Mouse (Mus musculus) adrenal gland (tissue): ENCODE data around the gene Rab19.
"Not testable (repeated sequence)": the region's sequence is repeated elsewhere in the genome, so short reads cannot be mapped to it uniquely, and the experiment has no call there.

Experiments
- intact Hi-C: fragments of 180-260 bp; cut with DNase I; formaldehyde crosslinking; loops from one replicate; pipeline ENCODE4 v1.15.1; 2025
- long read RNA-seq, 2 experiments: library from polyadenylated mRNA; unstranded; transcript quantifications; one replicate each; pipeline ENCODE4 v2.0.0; 2020; ENCODE audit warnings: borderline replicate concordance in 1 of 2; ENCODE audit not compliant: insufficient replicate concordance in 1 of 2

Gene Rab19
- long read RNA-seq, experiment 1: 0 reads
- long read RNA-seq, experiment 2: 0 reads

- intact Hi-C loops: no loop called here
Measured at GRCm38 (mm10) chr6:39381125-39381880, at the start of gene Rab19. Gene Rab19, plus strand, starts transcription at chr6:39381175.

- intact Hi-C loops: no loop called here
Measured at GRCm38 (mm10) chr6:39331998-39332700, 48.8 kb upstream of the Rab19 start.

GRCm38 (mm10) chr6:39334224-39334623 is 46.8 kb upstream of the Rab19 start:
- intact Hi-C loops: no loop called here

GRCm38 (mm10) chr6:39334873-39335272 is 46.1 kb upstream of the Rab19 start:
- intact Hi-C loops: no loop called here

- intact Hi-C loops: no loop called here
Measured at GRCm38 (mm10) chr6:39338359-39338758, 42.6 kb upstream of the Rab19 start.

- intact Hi-C loops: loop anchor here (2.0 kb wide), 1 partner anchor 135 kb away; the partner anchor contains the start of gene Kdm7a
Measured at GRCm38 (mm10) chr6:39341798-39342197, 39.2 kb upstream of the Rab19 start.

- intact Hi-C loops: loop anchor here (2.0 kb wide), 1 partner anchor 197 kb away; no protein-coding TSS in a partner anchor
Measured at GRCm38 (mm10) chr6:39344020-39344419, 37.0 kb upstream of the Rab19 start.

GRCm38 (mm10) chr6:39345430-39345829 is 35.5 kb upstream of the Rab19 start:
- intact Hi-C loops: loop anchor here (2.0 to 5.0 kb wide), 2 partner anchors 158 to 199 kb away; no protein-coding TSS in a partner anchor

GRCm38 (mm10) chr6:39346991-39347501 is 33.9 kb upstream of the Rab19 start:
- intact Hi-C loops: loop anchor here (5.0 kb wide), 1 partner anchor 160 kb away; no protein-coding TSS in a partner anchor

- intact Hi-C loops: loop anchor here (5.0 kb wide), 1 partner anchor 161 kb away; no protein-coding TSS in a partner anchor
Measured at GRCm38 (mm10) chr6:39347880-39348814, 32.8 kb upstream of the Rab19 start.

- intact Hi-C loops: loop anchor here (5.0 kb wide), 1 partner anchor 162 kb away; no protein-coding TSS in a partner anchor
Measured at GRCm38 (mm10) chr6:39348946-39349345, 32.0 kb upstream of the Rab19 start.

- intact Hi-C loops: not testable (repeated sequence)
Measured at GRCm38 (mm10) chr6:39359207-39359606, 21.8 kb upstream of the Rab19 start.

GRCm38 (mm10) chr6:39362684-39363083 is 18.3 kb upstream of the Rab19 start:
- intact Hi-C loops: no loop called here

GRCm38 (mm10) chr6:39369631-39370030 is 11.3 kb upstream of the Rab19 start:
- intact Hi-C loops: no loop called here

- intact Hi-C loops: no loop called here
Measured at GRCm38 (mm10) chr6:39372042-39372441, 8.9 kb upstream of the Rab19 start.

- intact Hi-C loops: no loop called here
Measured at GRCm38 (mm10) chr6:39372727-39373126, 8.2 kb upstream of the Rab19 start.

GRCm38 (mm10) chr6:39373301-39373955 is 7.5 kb upstream of the Rab19 start:
- intact Hi-C loops: no loop called here

GRCm38 (mm10) chr6:39376775-39377174 is 4.2 kb upstream of the Rab19 start:
- intact Hi-C loops: no loop called here

GRCm38 (mm10) chr6:39377311-39377827 is 3.6 kb upstream of the Rab19 start, which contains the start of gene Slc37a3:
Gene Slc37a3, minus strand, starts transcription at chr6:39377675.
- intact Hi-C loops: no loop called here
